23 mouse cellular contexts compared by ENCODE assay signal in genomic region chr11:98024516-98024915, GRCm38 (mm10). TPM values are rescaled to one million over a fixed set of nuclear protein-coding genes. Genes with fewer than 3 reads are reported as not detected.
DNase-seq lines count a peak whose midpoint lies in the region; ATAC-seq and TF ChIP-seq lines count a peak whose summit lies in the region.
"Had no signal": no experiment of that assay in that cellular context is flagged by ENCODE, and none has a peak within 500 bp of the region (broad histone marks: within the 10 kb centered on the region; RNA-seq: fewer than 3 reads in every experiment).

No protein-coding gene starts in this region.

- ATAC-seq in midbrain, embryonic 15.5 days (replicated peaks), result no peak
- ATAC-seq: forebrain, embryonic 14.5 days; forebrain, embryonic 16.5 days had no signal

- no peak for TF ChIP-seq CTCF in testis, adult 2 months (IDR thresholded peaks at IDR 0.05; ENCODE audit: control insufficient read depth, insufficient read depth, insufficient replicate concordance, low read depth, low read length)
- no peak for TF ChIP-seq CTCF in bone marrow macrophage, adult 2 months (IDR thresholded peaks at IDR 0.05; ENCODE audit: low read depth, low read length)

- no peaks in the 10 kb centered on the region for H3K9me3 ChIP-seq in midbrain, embryonic 15.5 days
- H3K9me3 ChIP-seq: embryonic facial prominence, embryonic 12.5 days; embryonic facial prominence, embryonic 15.5 days; forebrain, embryonic 10.5 days; forebrain, embryonic 12.5 days had no signal

- H3K4me1 ChIP-seq in testis, adult 2 months (ENCODE audit: control insufficient read depth, insufficient read depth, low read length), result peaks cover 19% of the 10 kb centered on the region
- H3K4me1 ChIP-seq in bone marrow macrophage, adult 2 months (ENCODE audit: control insufficient read depth, insufficient read depth, low read length), result peaks cover 35% of the 10 kb centered on the region
- H3K4me1 ChIP-seq in midbrain, embryonic 15.5 days, result peaks cover 49% of the 10 kb centered on the region

- H3K4me3 ChIP-seq in testis, adult 2 months (ENCODE audit: control insufficient read depth, low read depth, low read length), result no peak overlapping the region
- no peak overlapping the region for H3K4me3 ChIP-seq in bone marrow macrophage, adult 2 months (ENCODE audit: insufficient read depth, low read length)
- no peak overlapping the region for H3K4me3 ChIP-seq in midbrain, embryonic 15.5 days
- H3K4me3 ChIP-seq: embryonic facial prominence, embryonic 12.5 days; embryonic facial prominence, embryonic 15.5 days; erythroblast, embryonic 14.5 days; forebrain, embryonic 10.5 days; forebrain, embryonic 12.5 days had no signal

- H3K9ac ChIP-seq in midbrain, embryonic 15.5 days, result no peak overlapping the region
- H3K9ac ChIP-seq: embryonic facial prominence, embryonic 12.5 days; embryonic facial prominence, embryonic 15.5 days; forebrain, embryonic 12.5 days had no signal

- H3K27ac ChIP-seq in testis, adult 2 months (ENCODE audit: control insufficient read depth, insufficient read depth, low read depth, low read length), result peak overlapping the region; percentile 24; the same call in 1 of the 2 replicates
- H3K27ac ChIP-seq in bone marrow macrophage, adult 2 months (ENCODE audit: insufficient read depth, low read depth, low read length), result peak overlapping the region; percentile 46
- no peak overlapping the region for H3K27ac ChIP-seq in midbrain, embryonic 15.5 days
- H3K27ac ChIP-seq: embryonic facial prominence, embryonic 12.5 days; embryonic facial prominence, embryonic 15.5 days; forebrain, embryonic 10.5 days; forebrain, embryonic 12.5 days had no signal

- H3K36me3 ChIP-seq in testis, adult 2 months (ENCODE audit: control insufficient read depth, insufficient read depth, low read length), result no peaks in the 10 kb centered on the region
- peaks cover 11% of the 10 kb centered on the region for H3K36me3 ChIP-seq in midbrain, embryonic 15.5 days (replicated peaks)

- 94% methylated on average over 3 of the region's 3 CpGs for WGBS in midbrain, embryonic 15.5 days

- H3K4me2 ChIP-seq in midbrain, embryonic 15.5 days, result no peak overlapping the region
- H3K4me2 ChIP-seq: embryonic facial prominence, embryonic 12.5 days; embryonic facial prominence, embryonic 15.5 days; forebrain, embryonic 12.5 days had no signal

- peak; percentile 42 for DNase-seq in cerebellum, adult 9-11 months
- no peak for DNase-seq in cerebellum, adult 18-20 months
- no peak for DNase-seq in testis, postnatal 14 days (ENCODE audit: low spot score)
- peak; percentile 63 for DNase-seq in NIH3T3 (ENCODE audit: low read depth)
- no peak for DNase-seq in neural tube, embryonic 10.5 days (ENCODE audit: extremely low spot score, low spot score)
- DNase-seq: adrenal gland, adult 8-10 months; adrenal gland, postnatal 14 days; adrenal gland, postnatal 36 days; cerebellum, adult 11-12 months; cerebellum, adult 8-10 months; cerebellum, postnatal 14 days; cerebellum, postnatal 36 days; embryo, embryonic 11 days had no signal

- no peaks in the 10 kb centered on the region for H3K27me3 ChIP-seq in testis, adult 2 months (ENCODE audit: control insufficient read depth, insufficient read depth, low read length)
- no peaks in the 10 kb centered on the region for H3K27me3 ChIP-seq in midbrain, embryonic 15.5 days (replicated peaks)
- H3K27me3 ChIP-seq: embryonic facial prominence, embryonic 12.5 days; embryonic facial prominence, embryonic 15.5 days; forebrain, embryonic 12.5 days had no signal

- no peak for TF ChIP-seq POLR2A in testis, adult 2 months (IDR thresholded peaks at IDR 0.05; ENCODE audit: control insufficient read depth, low read depth, low read length)
- TF ChIP-seq POLR2A in bone marrow macrophage, adult 2 months (IDR thresholded peaks at IDR 0.05; ENCODE audit: borderline replicate concordance, low read depth, low read length), result no peak

RNA-seq across cellular contexts. Expression of gene Cacnb1, which starts 1.7 kb away (rescaled TPM):
- 76.7 and 79.4 TPM in 2 replicates for polyA plus RNA-seq in testis, adult 2 months (2012; rRNA removed)
- polyA plus RNA-seq in bone marrow macrophage, adult 2 months (2012; ENCODE audit: insufficient read depth, insufficient read length, missing spikeins), result 9.6 and 9.7 TPM in 2 replicates
- 72.0 and 75.2 TPM in 2 replicates for polyA plus RNA-seq in midbrain, embryonic 15.5 days (2015; fragmentation: Nextera tagmentation; extraction: Ambion mirVana)

RNA-seq across cellular contexts. Expression of gene Rpl19, which starts 2.0 kb away (rescaled TPM):
- 236 and 267 TPM in 2 replicates for polyA plus RNA-seq in testis, adult 2 months (2012; rRNA removed)
- 1,270 and 1,466 TPM in 2 replicates for polyA plus RNA-seq in bone marrow macrophage, adult 2 months (2012; ENCODE audit: insufficient read depth, insufficient read length, missing spikeins)
- 622 and 634 TPM in 2 replicates for polyA plus RNA-seq in midbrain, embryonic 15.5 days (2015; fragmentation: Nextera tagmentation; extraction: Ambion mirVana)

RNA-seq across cellular contexts. Expression of gene Arl5c, which starts 28.5 kb away (rescaled TPM):
- 0.20 and 0.44 TPM in 2 replicates for polyA plus RNA-seq in testis, adult 2 months (2012; rRNA removed)
- polyA plus RNA-seq in bone marrow macrophage, adult 2 months (2012; ENCODE audit: insufficient read depth, insufficient read length, missing spikeins), result 128 and 134 TPM in 2 replicates
- polyA plus RNA-seq in midbrain, embryonic 15.5 days (2015; fragmentation: Nextera tagmentation; extraction: Ambion mirVana), result 9.5 and 10.8 TPM in 2 replicates
- polyA plus RNA-seq: erythroblast, embryonic 14.5 days had no signal

RNA-seq across cellular contexts. Expression of gene Stac2, which starts 28.7 kb away (rescaled TPM):
- polyA plus RNA-seq in testis, adult 2 months (2012; rRNA removed), result 7.3 and 7.6 TPM in 2 replicates
- 4.1 and 4.3 TPM in 2 replicates for polyA plus RNA-seq in bone marrow macrophage, adult 2 months (2012; ENCODE audit: insufficient read depth, insufficient read length, missing spikeins)
- polyA plus RNA-seq in midbrain, embryonic 15.5 days (2015; fragmentation: Nextera tagmentation; extraction: Ambion mirVana), result 2.6 and 3.9 TPM in 2 replicates
- polyA plus RNA-seq: erythroblast, embryonic 14.5 days had no signal

RNA-seq across cellular contexts. Expression of gene Plxdc1, which starts 38.3 kb away (rescaled TPM):
- polyA plus RNA-seq in testis, adult 2 months (2012; rRNA removed), result 64.4 and 70.5 TPM in 2 replicates
- 25.5 and 30.4 TPM in 2 replicates for polyA plus RNA-seq in bone marrow macrophage, adult 2 months (2012; ENCODE audit: insufficient read depth, insufficient read length, missing spikeins)
- 1.7 and 1.8 TPM in 2 replicates for polyA plus RNA-seq in midbrain, embryonic 15.5 days (2015; fragmentation: Nextera tagmentation; extraction: Ambion mirVana)

Comparison
In these comparisons a context has a peak if more than half of its experiments do, and no peak if none do; other contexts are left out.
1. DNase-seq: peak in cerebellum, adult 9-11 months (single experiment) and NIH3T3 (single experiment); none in cerebellum, adult 18-20 months (0 of 2), testis, postnatal 14 days (single experiment) and neural tube, embryonic 10.5 days (single experiment).
2. RNA of gene Arl5c, which starts 28.5 kb away (polyA plus RNA-seq): 128 to 134 TPM in bone marrow macrophage, adult 2 months; 9.5 to 10.8 TPM in midbrain, embryonic 15.5 days and 0.20 to 0.44 TPM in testis, adult 2 months; every median in the first group is over 10 times any median in the second.